ENCODE assay signal across 18 mouse cellular contexts in genomic region chr2:3623207-3623980, GRCm38 (mm10). TPM values are rescaled to one million over a fixed set of nuclear protein-coding genes. Genes with fewer than 3 reads are reported as not detected.
A peak's percentile ranks its signal among the peaks of the same experiment; 100 is the strongest.
DNase-seq lines count a peak whose midpoint lies in the region; ATAC-seq and TF ChIP-seq lines count a peak whose summit lies in the region.
"Had no signal": no experiment of that assay in that cellular context is flagged by ENCODE, and none has a peak within 500 bp of the region (broad histone marks: within the 10 kb centered on the region; RNA-seq: fewer than 3 reads in every experiment).

No protein-coding gene starts in this region.

- H3K36me3 ChIP-seq in liver, embryonic 14.5 days (replicated peaks; ENCODE audit: control insufficient read depth, insufficient read depth, low read depth) = no peaks in the 10 kb centered on the region
- no peaks in the 10 kb centered on the region for H3K36me3 ChIP-seq in liver, embryonic 12.5 days
- H3K36me3 ChIP-seq in kidney, embryonic 15.5 days = no peaks in the 10 kb centered on the region
- H3K36me3 ChIP-seq in liver, postnatal 0 days (replicated peaks; ENCODE audit: insufficient read depth, low read length) = no peaks in the 10 kb centered on the region
- H3K36me3 ChIP-seq: embryonic facial prominence, embryonic 13.5 days; forebrain, embryonic 10.5 days; heart, embryonic 12.5 days had no signal

- TF ChIP-seq CTCF in liver, embryonic 14.5 days (IDR thresholded peaks at IDR 0.05; ENCODE audit: low read depth) = no peak
- TF ChIP-seq CTCF in liver, postnatal 0 days (IDR thresholded peaks at IDR 0.05; ENCODE audit: low read depth) = no peak

- ATAC-seq in liver, embryonic 14.5 days (ENCODE audit: insufficient read depth) = 0 out of 2 replicates have a peak, but pooled peaks have one; percentile 28
- no peak; the same call in 1 of the 2 replicates for ATAC-seq in liver, embryonic 12.5 days
- ATAC-seq in kidney, embryonic 15.5 days (replicated peaks; ENCODE audit: low FRiP score) = no peak
- peak; percentile 70 for ATAC-seq in liver, postnatal 0 days

- no peak for TF ChIP-seq EP300 in liver, embryonic 14.5 days (IDR thresholded peaks at IDR 0.05; ENCODE audit: low read depth)
- no peak for TF ChIP-seq EP300 in liver, postnatal 0 days (IDR thresholded peaks at IDR 0.05; ENCODE audit: low read depth)

- no peaks in the 10 kb centered on the region for H3K9me3 ChIP-seq in liver, embryonic 14.5 days (ENCODE audit: control insufficient read depth, low read length)
- H3K9me3 ChIP-seq in liver, embryonic 12.5 days (replicated peaks) = no peaks in the 10 kb centered on the region
- no peaks in the 10 kb centered on the region for H3K9me3 ChIP-seq in kidney, embryonic 15.5 days (replicated peaks)
- H3K9me3 ChIP-seq in liver, postnatal 0 days (ENCODE audit: low read length) = no peaks in the 10 kb centered on the region
- H3K9me3 ChIP-seq: embryonic facial prominence, embryonic 13.5 days; forebrain, embryonic 10.5 days; heart, embryonic 12.5 days had no signal

- H3K4me2 ChIP-seq in liver, embryonic 14.5 days (ENCODE audit: low read depth) = no peak overlapping the region
- H3K4me2 ChIP-seq in liver, embryonic 12.5 days = no peak overlapping the region
- no peak overlapping the region for H3K4me2 ChIP-seq in kidney, embryonic 15.5 days
- peak overlapping the region; percentile 53 for H3K4me2 ChIP-seq in liver, postnatal 0 days (ENCODE audit: low read depth, low read length)
- H3K4me2 ChIP-seq: embryonic facial prominence, embryonic 13.5 days; heart, embryonic 12.5 days had no signal

- peaks cover 0 to 11% of the 10 kb centered on the region in 2 experiments; a peak in 2 of 4 replicates for H3K4me1 ChIP-seq in liver, embryonic 14.5 days (replicated peaks; ENCODE audit: control insufficient read depth in 2 of 2, insufficient read depth in 2 of 2, low read length in 1 of 2)
- no peaks in the 10 kb centered on the region for H3K4me1 ChIP-seq in liver, embryonic 12.5 days
- H3K4me1 ChIP-seq in kidney, embryonic 15.5 days = 0 out of 2 replicates have a peak, but pooled peaks cover 4% of the 10 kb centered on the region
- peaks cover 9% of the 10 kb centered on the region for H3K4me1 ChIP-seq in liver, postnatal 0 days (ENCODE audit: insufficient read depth)
- H3K4me1 ChIP-seq: embryonic facial prominence, embryonic 13.5 days; forebrain, embryonic 10.5 days; heart, embryonic 12.5 days had no signal

- no peak overlapping the region for H3K4me3 ChIP-seq in liver, embryonic 14.5 days (ENCODE audit: insufficient read depth in 1 of 2, low read depth in 2 of 2, low read length in 2 of 2)
- no peak overlapping the region for H3K4me3 ChIP-seq in liver, embryonic 12.5 days
- H3K4me3 ChIP-seq in kidney, embryonic 15.5 days (replicated peaks) = no peak overlapping the region
- H3K4me3 ChIP-seq in liver, postnatal 0 days (ENCODE audit: low read depth, low read length) = no peak overlapping the region
- H3K4me3 ChIP-seq: embryonic facial prominence, embryonic 13.5 days; forebrain, embryonic 10.5 days; heart, embryonic 12.5 days had no signal

- 54% methylated on average over 7 of the region's 7 CpGs for WGBS in liver, embryonic 14.5 days (ENCODE audit: insufficient replicate concordance)
- WGBS in liver, embryonic 12.5 days (ENCODE audit: insufficient replicate concordance) = 63% methylated on average over 7 of the region's 7 CpGs
- WGBS in kidney, embryonic 15.5 days = 85% methylated on average over 7 of the region's 7 CpGs
- 49% methylated on average over 7 of the region's 7 CpGs for WGBS in liver, postnatal 0 days (ENCODE audit: insufficient replicate concordance)

- no peak for DNase-seq in liver, embryonic 14.5 days (ENCODE audit: low read depth in 3 of 3, low spot score in 3 of 3)
- no peak for DNase-seq in liver, postnatal 0 days
- no peak for DNase-seq in layer of hippocampus, postnatal 10 days (ENCODE audit: low spot score in 2 of 2)
- DNase-seq in thymus, adult 18-20 months = no peak
- DNase-seq in c-Kit-positive CD71-positive TER-119-positive erythroid progenitor cells, embryonic 14.5 days (ENCODE audit: low spot score) = no peak
- DNase-seq: cerebellum, adult 18-20 months; gastrocnemius, postnatal 36 days; heart, postnatal 4 days; lung, adult 18-20 months; lung, postnatal 4 days; midbrain, embryonic 14.5 days; right cerebral cortex, postnatal 14 days; thymus, postnatal 4 days had no signal

- no peaks in the 10 kb centered on the region for H3K27me3 ChIP-seq in liver, embryonic 14.5 days (ENCODE audit: control insufficient read depth, insufficient read depth, low read length)
- H3K27me3 ChIP-seq in liver, embryonic 12.5 days (replicated peaks) = no peaks in the 10 kb centered on the region
- no peaks in the 10 kb centered on the region for H3K27me3 ChIP-seq in kidney, embryonic 15.5 days
- no peaks in the 10 kb centered on the region for H3K27me3 ChIP-seq in liver, postnatal 0 days (ENCODE audit: insufficient read depth, low read length)
- H3K27me3 ChIP-seq: embryonic facial prominence, embryonic 13.5 days; heart, embryonic 12.5 days had no signal

- H3K27ac ChIP-seq in liver, embryonic 14.5 days = no peak overlapping the region
- H3K27ac ChIP-seq in liver, embryonic 12.5 days = no peak overlapping the region
- peak overlapping the region; percentile 18; the same call in 1 of the 2 replicates for H3K27ac ChIP-seq in kidney, embryonic 15.5 days
- peak overlapping the region; percentile 68 for H3K27ac ChIP-seq in liver, postnatal 0 days (ENCODE audit: low read depth)
- H3K27ac ChIP-seq: embryonic facial prominence, embryonic 13.5 days; forebrain, embryonic 10.5 days had no signal

- no peak overlapping the region for H3K9ac ChIP-seq in liver, embryonic 14.5 days (replicated peaks)
- no peak overlapping the region for H3K9ac ChIP-seq in liver, embryonic 12.5 days
- no peak overlapping the region for H3K9ac ChIP-seq in kidney, embryonic 15.5 days
- H3K9ac ChIP-seq in liver, postnatal 0 days (replicated peaks) = no peak overlapping the region
- H3K9ac ChIP-seq: embryonic facial prominence, embryonic 13.5 days; heart, embryonic 12.5 days had no signal

RNA-seq across cellular contexts. Expression of gene Fam107b, which starts 53.1 kb away (rescaled TPM):
- 9.8 and 10.3 TPM in 2 replicates for polyA plus RNA-seq in liver, embryonic 14.5 days (2012; rRNA removed)
- 20.8 and 21.4 TPM in 2 replicates for polyA plus RNA-seq in liver, embryonic 14.5 days (2014; fragmentation: Nextera tagmentation; extraction: Ambion mirVana)
- polyA plus RNA-seq in liver, embryonic 12.5 days (2016; fragmentation: Nextera tagmentation; extraction: Ambion mirVana) = 22.0 and 24.0 TPM in 2 replicates
- 58.7 and 59.9 TPM in 2 replicates for polyA plus RNA-seq in kidney, embryonic 15.5 days (2015; fragmentation: Nextera tagmentation; extraction: Ambion mirVana)
- 20.5 and 23.1 TPM in 2 replicates for polyA plus RNA-seq in liver, postnatal 0 days (2015; fragmentation: Nextera tagmentation; extraction: Ambion mirVana)
- 10 to 100 TPM; 22.3 to 25.6 TPM for total RNA-seq in layer of hippocampus, postnatal 10 days (2021)

Comparison
In these comparisons a context has a peak if more than half of its experiments do, and no peak if none do; other contexts are left out.
1. ATAC-seq: peak in liver, embryonic 14.5 days (single experiment) and liver, postnatal 0 days (single experiment); none in liver, embryonic 12.5 days (single experiment) and kidney, embryonic 15.5 days (single experiment).
2. H3K27ac ChIP-seq: peak in kidney, embryonic 15.5 days (single experiment) and liver, postnatal 0 days (single experiment); none in liver, embryonic 14.5 days (single experiment) and liver, embryonic 12.5 days (single experiment).